Mouse (Mus musculus) neural tube, embryonic 13.5 days (tissue): ENCODE results near the gene Prr5. TPM values are rescaled to one million over a fixed set of nuclear protein-coding genes. Genes with fewer than 3 reads are reported as not detected.

Source experiments
- ATAC-seq: fragments of 200-750 bp; cut with Nextera tagmentation; 2 replicates; pipeline ENCODE4 v1.8.0; 2017; ENCODE audit warnings: low read depth, mild to moderate bottlenecking, moderate TSS enrichment, moderate library complexity
- H3K27ac ChIP-seq: fragments of 300-500 bp; sonication (generic); replicated peaks from 2 replicates; pipeline ENCODE4 v1.5.1; 2015; ENCODE audit warnings: moderate library complexity, mild to moderate bottlenecking, inconsistent platforms
- H3K27me3 ChIP-seq: fragments of 300-500 bp; sonication (generic); 2 replicates; pipeline ENCODE4 v1.6.1; 2015; ENCODE audit warnings: mild to moderate bottlenecking, inconsistent platforms
- H3K36me3 ChIP-seq: fragments of 300-500 bp; sonication (generic); 2 replicates; pipeline ENCODE4 v1.6.1; 2015; ENCODE audit warnings: mild to moderate bottlenecking, inconsistent platforms
- H3K4me1 ChIP-seq: fragments of 300-500 bp; sonication (generic); replicated peaks from 2 replicates; pipeline ENCODE4 v1.6.1; 2015; ENCODE audit warnings: inconsistent platforms
- H3K4me2 ChIP-seq: fragments of 300-500 bp; sonication (generic); 2 replicates; pipeline ENCODE4 v1.6.1; 2015; ENCODE audit warnings: inconsistent platforms, mild to moderate bottlenecking, moderate library complexity
- H3K4me3 ChIP-seq: fragments of 300-500 bp; sonication (generic); 2 replicates; pipeline ENCODE4 v1.5.1; 2015; ENCODE audit warnings: mild to moderate bottlenecking, inconsistent platforms
- H3K9ac ChIP-seq: fragments of 300-500 bp; sonication (generic); 2 replicates; pipeline ENCODE4 v1.6.1; 2015; ENCODE audit warnings: moderate library complexity, mild to moderate bottlenecking, inconsistent platforms
- H3K9me3 ChIP-seq: fragments of 300-500 bp; sonication (generic); 2 replicates; pipeline ENCODE4 v1.6.1; 2016; ENCODE audit warnings: inconsistent platforms
- WGBS: fragments of 180-500 bp; shearing (Covaris S2); methylation state at CpG from one replicate; pipeline ENCODE4 v1.1.7; 2015; 5-methylcytosine and 5-hydroxymethylcytosine counted together
- polyA plus RNA-seq: library from polyadenylated mRNA; unstranded; fragments of >200 nt; fragmentation: Nextera tagmentation; extraction: Ambion mirVana; gene quantifications from 2 replicates; pipeline ENCODE4 v1.2.1, GENCODE M21; 2015

Prr5 gene
- polyA plus RNA-seq, 1 experiment from 2014 or later, result 24.2 TPM

- Histone ChIP-seq H3K27me3 (no peaks in the 10 kb centered on the region), H3K36me3 (no peaks in the 10 kb centered on the region), H3K27ac (no peak overlapping the region), H3K4me1 (0 out of 2 replicates have a peak, but pooled peaks cover 5% of the 10 kb centered on the region), H3K9me3 (no peaks in the 10 kb centered on the region), H3K4me3 (no peak overlapping the region), H3K9ac (no peak overlapping the region), H3K4me2 (no peak overlapping the region)
- no peak for ATAC-seq
- 14% methylated on average over 2 of the region's 2 CpGs for WGBS
Observed at GRCm38 (mm10) chr15:84744308-84744707, 74.9 kb downstream of the Prr5 start.

DNA sequence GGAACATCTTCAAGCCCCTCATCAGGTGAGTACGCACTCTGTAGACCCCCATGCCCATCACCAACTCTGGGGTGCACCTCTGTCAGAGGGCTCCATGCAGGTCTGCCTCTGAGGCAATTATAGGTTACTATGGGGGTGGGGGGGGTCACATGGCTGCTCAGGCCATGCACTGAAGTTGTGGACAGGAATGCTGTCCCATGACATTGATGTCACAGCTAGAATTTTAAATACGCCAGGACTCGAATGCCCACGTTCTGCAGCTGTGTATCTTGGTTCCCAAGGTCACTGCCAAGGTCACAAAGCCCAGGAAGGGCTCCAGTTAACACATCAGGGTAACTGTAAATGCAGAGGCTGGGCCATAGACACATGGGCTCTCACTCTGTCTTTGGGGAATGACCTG is 76.4 kb downstream of the Prr5 start:
- Histone ChIP-seq H3K9me3 (no peaks in the 10 kb centered on the region), H3K36me3 (no peaks in the 10 kb centered on the region), H3K4me3 (no peak overlapping the region), H3K27me3 (no peaks in the 10 kb centered on the region), H3K4me2 (no peak overlapping the region), H3K9ac (no peak overlapping the region), H3K4me1 (0 out of 2 replicates have a peak, but pooled peaks cover 5% of the 10 kb centered on the region), H3K27ac (no peak overlapping the region)
- no peak for ATAC-seq
- WGBS, result 92% methylated on average over 4 of the region's 4 CpGs

Other genes with a start within 250 kb of the Prr5 start
- gene Shisal1, start 222.5 kb upstream of the Prr5 start, polyA plus RNA-seq, result 10.1 and 13.4 TPM in 2 replicates
- gene Rtl6, start 111.8 kb upstream of the Prr5 start, polyA plus RNA-seq, result 46.1 and 49.7 TPM in 2 replicates
- gene Arhgap8, start 50.4 kb downstream of the Prr5 start, polyA plus RNA-seq, result 1.7 and 2.2 TPM in 2 replicates
- 11.5 and 12.6 TPM in 2 replicates for gene Phf21b, start 186.4 kb downstream of the Prr5 start, polyA plus RNA-seq